Mouse (Mus musculus): ENCODE results near the gene Olah.

DNA sequence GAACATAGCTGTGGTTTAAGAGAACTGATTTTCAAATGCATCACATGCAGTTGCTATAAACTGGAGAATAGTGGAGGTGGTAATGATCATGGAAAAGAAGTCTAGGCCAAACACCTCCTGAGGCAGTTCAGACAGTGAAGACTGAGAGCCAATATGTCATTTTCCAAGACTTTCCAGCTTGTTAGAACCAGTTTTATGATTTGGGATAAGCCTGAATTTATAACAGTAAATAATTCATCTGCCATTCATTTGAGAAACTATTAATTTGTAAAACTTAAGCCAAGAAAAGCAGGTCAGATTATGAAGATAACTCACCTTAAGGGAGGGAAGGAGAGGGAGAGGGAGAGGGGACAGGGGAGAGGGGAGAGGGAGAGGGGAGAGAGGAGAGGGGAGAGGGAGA is 43.9 kb downstream of the Olah start:
- TF ChIP-seq CTCF (IDR thresholded peaks at IDR 0.05; ENCODE audit: low read depth, low read length) (no peak), GATA2 (IDR thresholded peaks at IDR 0.05; ENCODE audit: borderline replicate concordance, low read depth, low read length) (no peak), GATA1 (IDR thresholded peaks at IDR 0.05; ENCODE audit: borderline replicate concordance, low read length) (no peak), POLR2AphosphoS5 (IDR thresholded peaks at IDR 0.05; ENCODE audit: insufficient replicate concordance, low read depth, low read length) (no peak)
